Mouse (Mus musculus): ENCODE measurements around the gene Pygb.

GRCm38 (mm10) chr2:150766083-150766862, 20.3 kb upstream of the Pygb start:
- no peak for TF ChIP-seq CTCF (IDR thresholded peaks at IDR 0.05; ENCODE audit: extremely low read depth, insufficient read depth, insufficient read length, insufficient replicate concordance)
- TF ChIP-seq POLR2A (IDR thresholded peaks at IDR 0.05; ENCODE audit: low read depth, low read length): no peak
